Mouse (Mus musculus) c-Kit-positive CD71-negative TER-119-negative erythroid progenitor cells, embryonic 14.5 days (primary cell): Measurements from ENCODE around the gene Sulf2.

Experiments used
- DNase-seq: peaks from one replicate; pipeline ENCODE4 v3.0.0-alpha.2; 2013; ENCODE audit warnings: low read depth

Sulf2 gene

DNA sequence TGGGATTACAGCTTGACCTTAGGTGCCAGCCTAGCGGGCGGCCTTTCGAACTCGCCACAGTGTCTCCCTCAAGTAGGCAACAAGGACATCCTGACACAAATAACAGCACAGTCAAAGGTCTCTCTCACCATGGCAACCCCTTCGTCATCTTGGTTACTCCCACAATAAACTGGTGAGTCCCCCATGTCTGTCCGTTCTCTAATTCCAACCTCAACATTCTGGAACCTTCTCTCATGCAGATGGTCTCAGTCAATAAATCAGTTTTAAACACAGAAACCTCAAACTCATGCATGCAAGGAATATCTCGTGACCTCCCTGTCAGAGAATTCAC is 39.2 kb downstream of the Sulf2 start:
- DNase-seq = no peak

DNA sequence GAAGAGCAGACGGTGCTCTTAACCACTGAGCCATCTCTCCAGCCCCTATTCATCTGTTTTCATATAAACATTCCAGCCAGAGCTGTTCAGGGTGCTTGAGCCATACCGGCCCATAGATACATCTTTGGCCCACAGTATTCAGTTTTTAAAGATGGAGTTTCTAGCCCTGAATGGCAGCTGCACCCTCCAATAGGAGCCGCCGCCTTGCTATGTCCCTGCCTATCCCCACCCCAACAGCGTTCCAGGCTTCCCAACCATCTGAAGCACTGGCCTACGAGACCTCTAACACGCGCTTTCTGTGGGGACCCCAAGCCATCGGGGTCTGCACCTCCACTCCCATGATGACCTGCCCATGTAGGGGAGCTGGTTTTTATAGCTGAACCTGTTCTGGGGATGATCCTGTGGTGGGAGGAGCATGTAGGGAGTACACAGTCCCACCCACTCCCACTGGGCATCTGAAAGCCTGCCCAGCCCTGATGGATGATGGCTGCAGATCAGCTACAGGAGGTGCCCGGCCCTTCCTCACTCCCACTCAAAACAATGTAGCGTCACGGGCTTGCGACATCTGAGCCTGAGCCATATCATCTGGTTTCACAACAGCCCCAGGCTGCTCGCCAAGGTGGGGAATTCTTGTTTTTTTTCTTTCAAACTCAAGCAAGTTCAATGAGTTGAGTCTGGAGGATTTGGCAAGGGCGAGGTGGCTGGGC is 39.7 kb downstream of the Sulf2 start:
- no peak for DNase-seq

GRCm38 (mm10) chr2:166112986-166113385 is 42.5 kb downstream of the Sulf2 start:
- DNase-seq = no peak

DNA sequence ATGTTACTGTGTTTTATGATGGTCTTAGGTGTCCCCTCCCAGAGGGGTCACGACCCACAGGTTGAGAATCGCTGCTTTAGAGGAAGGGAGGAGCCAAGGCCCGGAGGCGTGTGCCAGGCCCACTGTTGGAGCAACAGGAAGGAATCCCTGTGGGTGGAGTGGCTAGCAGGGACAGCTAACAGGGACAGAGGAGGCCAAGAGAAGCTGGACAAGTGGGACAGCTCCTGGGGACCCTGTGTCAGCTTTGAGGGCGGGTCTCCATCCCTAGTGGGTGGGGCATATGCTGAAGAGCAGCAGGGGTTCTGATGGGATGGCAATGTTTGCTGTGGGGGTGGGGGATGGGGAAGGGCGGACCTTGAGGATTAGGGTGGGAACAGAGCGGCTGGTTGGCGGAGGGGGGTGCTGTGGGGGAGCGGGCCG is 43.6 kb downstream of the Sulf2 start:
- no peak for DNase-seq

- DNase-seq = no peak
Observed at GRCm38 (mm10) chr2:166111238-166111637, 44.2 kb downstream of the Sulf2 start.

- DNase-seq = no peak
Observed at GRCm38 (mm10) chr2:166110764-166111163, 44.7 kb downstream of the Sulf2 start.

DNA sequence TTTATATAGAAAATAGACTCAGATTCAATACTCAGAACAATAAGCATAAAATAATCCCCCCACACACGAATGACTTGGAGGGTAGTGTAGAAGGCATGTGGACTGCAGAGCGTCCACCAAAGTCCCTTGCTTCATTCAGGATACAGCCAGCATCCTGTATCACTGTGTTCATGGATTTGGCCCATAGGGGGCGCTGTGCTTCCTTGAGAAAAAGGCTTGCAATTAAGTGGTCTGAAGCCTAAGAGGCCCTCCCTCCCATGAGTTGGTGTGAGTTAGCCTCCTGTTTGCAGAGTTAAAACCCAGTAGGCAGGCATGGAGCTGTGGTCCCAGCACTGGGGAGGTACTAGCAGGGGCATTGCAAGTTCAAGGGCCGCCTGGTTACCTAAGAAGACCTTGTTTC is 47.1 kb downstream of the Sulf2 start:
- peak; percentile 79 for DNase-seq

- DNase-seq = no peak
Observed at GRCm38 (mm10) chr2:166107911-166108310, 47.6 kb downstream of the Sulf2 start.

GRCm38 (mm10) chr2:166106631-166107030 is 48.8 kb downstream of the Sulf2 start:
- DNase-seq = no peak

GRCm38 (mm10) chr2:166105911-166106310 is 49.6 kb downstream of the Sulf2 start:
- DNase-seq = no peak

DNA sequence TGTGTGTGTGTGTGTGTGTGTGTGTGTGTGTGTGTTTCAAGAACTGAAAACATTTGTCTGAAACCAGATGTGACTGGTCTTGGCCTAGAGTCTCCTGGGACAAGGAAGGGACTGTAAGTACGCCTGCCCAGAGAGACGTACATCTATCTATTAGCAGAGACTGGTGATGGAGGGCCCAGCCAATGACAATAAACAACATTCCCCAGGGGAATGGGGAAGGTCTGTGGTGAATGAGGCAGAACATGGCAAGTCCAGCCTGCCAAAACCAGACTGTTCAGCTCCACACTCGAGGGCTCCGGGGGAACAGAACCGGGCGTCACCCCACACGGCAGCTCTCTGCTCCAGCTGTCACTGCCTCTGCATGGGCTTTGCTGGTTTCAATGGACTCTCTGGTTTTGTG is 52.6 kb downstream of the Sulf2 start:
- no peak for DNase-seq

DNA sequence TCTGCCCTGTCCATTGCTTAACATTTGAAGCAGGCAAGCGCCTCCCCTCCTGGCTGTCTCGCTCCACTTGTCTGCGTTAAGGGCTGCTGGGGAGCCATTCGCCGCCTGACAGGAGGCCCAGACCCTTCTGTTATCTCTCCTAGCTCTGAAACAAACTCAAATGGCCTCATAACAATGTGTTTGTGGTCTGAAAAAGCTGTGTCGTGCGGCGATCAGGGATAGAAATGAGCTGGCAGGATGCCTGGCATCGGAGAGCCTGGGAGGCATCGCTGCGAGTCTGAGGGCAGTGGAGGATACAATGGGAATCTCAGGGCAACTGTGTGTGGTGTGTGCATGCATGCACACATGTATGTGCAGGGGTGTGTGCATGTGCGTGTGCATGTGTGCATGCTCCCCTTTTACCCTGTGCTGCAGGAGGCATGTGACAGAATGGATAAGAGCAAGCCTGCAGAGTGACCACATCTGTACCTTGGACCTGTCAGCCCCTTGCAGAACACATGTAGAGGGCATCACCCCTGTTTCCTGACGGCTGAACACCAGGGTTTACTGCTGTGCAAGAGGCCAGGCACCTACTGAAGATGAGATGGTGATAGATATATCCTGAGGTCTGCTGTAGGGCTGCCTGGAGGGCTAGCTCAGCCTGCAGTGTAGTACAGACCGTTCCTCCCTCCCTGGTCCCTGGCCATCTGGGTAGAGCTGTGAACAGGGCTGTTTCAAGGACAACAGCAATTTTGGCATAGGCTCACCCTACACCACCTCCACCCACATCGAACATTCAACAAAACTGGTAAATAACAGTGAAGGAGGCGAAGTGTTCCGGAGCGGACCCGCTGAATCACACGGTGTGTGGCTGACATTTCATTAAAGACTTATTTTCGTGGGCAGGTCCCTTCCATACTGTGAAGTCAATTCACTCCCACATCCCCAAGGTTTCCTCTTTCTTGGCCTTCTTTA is 54.9 kb downstream of the Sulf2 start:
- no peak for DNase-seq

DNA sequence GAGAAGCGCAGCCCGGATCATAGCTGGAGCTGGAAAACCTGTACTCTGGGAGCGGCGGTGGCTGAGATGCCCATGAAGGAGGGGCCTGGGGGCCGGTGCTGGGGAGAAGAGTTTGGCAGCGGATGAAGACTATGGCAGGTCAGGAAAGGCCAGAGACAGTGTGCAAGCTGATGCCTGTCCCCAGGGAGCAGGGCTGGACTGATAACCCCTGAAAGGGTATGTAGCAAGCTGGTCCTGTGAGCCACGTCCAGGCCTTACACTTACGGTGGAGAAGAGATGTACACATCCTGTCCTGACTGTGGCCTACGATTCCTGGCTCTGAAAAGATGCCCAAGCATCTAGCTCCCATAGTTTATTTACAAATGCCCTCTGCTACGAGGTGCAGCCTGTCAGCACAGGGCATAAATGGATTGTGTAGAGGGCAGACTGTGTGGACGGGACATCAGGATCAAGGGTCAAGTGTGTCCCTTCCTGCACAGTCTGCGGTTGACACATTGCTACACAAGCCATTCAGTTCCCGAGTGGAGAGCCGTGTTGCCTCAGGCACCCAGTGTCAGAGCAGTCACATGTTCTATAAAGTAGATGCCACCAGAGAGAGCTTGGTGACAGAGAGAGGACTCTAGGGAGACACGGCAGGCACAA is 57.0 kb downstream of the Sulf2 start:
- no peak for DNase-seq

DNA sequence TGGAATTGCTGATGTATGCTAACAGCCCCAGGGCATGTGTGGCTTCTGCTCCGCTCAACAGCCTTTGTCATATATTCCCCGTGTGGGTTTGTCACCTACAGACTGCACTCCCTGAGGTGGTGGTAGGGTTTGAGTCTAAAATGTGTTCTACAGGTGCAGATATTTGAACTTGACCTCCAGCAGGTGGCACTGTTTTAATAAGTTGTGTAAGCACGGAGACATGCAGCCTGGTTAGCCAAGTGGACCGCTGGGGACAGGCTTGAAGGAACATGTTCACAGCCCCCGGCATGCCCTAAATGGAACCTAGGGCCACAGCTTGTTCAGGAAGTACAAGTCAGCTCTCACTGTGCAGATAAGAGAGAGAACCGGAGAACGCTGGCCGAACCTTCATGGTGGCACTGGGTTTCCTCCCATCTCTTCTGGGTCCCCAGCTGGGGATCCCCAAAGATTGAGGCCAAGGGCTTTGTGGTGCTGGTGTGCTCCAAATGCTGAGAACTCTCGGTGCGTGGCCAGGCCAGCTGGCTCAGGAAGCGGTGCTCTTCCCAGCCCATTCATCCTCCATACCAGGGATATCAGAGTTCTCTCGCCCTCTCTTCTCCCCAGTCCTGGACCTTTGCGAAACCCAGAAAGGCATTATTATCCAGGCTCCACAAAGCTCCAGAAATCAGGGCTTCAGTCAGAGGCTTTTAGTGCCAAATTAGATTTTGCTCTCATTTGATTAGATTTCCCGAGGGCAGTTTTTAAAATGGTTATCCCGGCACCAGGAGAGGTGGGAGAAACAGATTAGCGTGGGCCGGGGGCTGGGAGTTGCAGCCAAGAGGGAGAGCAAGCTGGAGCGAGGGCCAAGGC is 57.8 kb downstream of the Sulf2 start:
- DNase-seq = peak; percentile 48

DNA sequence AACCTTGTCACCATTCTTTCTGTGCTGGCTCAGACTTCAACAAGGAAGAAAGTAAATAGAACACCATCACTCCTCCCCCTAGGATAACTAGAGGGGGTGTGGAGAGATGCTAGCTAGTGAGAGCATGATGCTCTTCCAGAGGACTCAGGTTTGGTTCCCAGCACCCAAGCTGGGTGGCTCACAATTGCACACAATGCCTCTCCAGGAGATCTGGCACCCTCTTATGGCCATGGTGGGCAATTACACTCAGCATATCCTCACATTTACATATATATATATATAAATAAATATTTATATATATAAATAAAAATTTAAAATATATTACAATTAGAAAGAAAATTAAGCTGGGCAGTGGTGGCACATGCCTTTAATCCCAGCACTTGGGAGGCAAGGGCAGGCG is 58.6 kb downstream of the Sulf2 start:
- no peak for DNase-seq

- DNase-seq = no peak
Observed at GRCm38 (mm10) chr2:166096300-166096699, 59.2 kb downstream of the Sulf2 start.

GRCm38 (mm10) chr2:166092412-166092811 is 63.1 kb downstream of the Sulf2 start:
- DNase-seq = no peak

DNA sequence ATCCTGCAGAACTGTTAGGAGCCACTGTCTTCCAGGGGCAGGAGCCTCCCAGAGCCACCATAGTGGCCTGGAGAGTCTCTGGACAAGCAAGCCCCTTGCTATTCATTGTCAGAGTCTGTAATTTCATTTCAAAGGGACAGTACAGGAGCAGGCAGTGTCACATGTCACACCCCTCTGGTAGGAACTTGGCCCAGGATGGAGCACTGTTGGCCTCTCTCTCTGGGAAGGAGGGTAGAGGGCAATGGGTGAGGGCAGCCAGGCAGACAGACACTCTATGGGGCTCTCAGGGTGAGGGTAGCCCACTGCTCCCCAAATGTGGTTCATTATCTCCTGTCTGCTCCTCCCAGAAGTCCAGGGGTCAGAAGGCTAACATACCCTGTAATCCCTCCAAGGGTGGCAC is 63.9 kb downstream of the Sulf2 start:
- no peak for DNase-seq

GRCm38 (mm10) chr2:166090131-166090581 is 65.3 kb downstream of the Sulf2 start:
- no peak for DNase-seq

DNA sequence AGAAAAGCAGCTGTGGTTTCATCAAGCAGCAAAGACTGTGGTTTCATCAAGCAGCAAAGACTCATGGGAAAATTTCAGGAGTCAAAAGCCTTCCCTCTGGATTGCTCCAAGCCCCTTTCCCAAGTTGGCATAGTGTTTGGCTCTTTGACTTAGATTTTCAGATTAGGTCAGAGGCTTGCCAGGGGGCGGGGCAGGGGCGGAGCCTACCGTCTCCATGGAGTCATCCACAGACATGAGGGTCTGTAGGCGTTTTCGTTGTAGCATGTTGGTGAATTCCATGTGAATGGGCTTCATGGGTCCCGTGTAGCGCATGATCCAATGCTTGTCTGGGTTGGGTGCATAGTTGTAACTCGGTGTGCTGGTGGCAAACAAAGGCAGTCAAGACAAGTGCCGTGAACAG is 66.5 kb downstream of the Sulf2 start:
- DNase-seq = no peak

DNA sequence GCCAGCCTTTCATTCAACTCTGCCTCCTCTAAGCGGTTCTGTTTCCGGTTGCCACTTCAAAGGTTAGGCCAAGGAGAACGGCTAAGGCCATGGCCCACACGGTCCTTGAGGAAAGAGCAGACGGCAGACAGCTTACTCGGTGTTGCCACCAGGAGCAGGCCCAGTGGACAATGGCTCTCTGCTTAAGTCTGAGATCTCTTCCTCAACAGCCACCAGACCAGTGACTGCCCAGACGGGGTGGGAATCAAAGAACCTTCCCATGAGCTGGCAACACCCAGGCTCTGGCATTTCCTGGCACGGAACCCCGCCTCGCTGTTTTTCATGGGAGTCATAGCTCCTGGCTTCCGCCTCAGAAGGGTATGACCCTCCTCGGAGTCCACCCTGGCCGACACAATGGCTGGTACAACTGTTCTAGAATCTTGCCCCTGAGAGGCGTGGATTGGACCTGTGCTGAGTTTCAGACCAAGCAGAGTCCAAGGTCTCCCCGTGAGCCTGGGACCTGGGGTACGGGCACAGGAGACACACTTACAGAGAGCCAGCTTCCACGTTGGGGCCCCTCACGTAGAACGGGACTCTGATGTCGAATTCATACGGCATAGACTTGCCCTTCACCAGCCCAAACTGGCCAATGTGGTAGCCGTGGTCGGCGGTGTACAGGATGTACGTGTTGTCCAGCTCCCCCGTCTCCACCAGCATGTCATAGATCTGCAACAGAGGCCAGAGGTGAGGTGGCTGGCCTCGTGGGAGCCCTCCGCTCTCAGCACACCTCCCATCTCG is 68.8 kb downstream of the Sulf2 start:
- no peak for DNase-seq
